Comparison of ENCODE assay signal across 13 mouse cellular contexts in genomic region chr11:21241351-21241750, GRCm38 (mm10). TPM values are rescaled to one million over a fixed set of nuclear protein-coding genes. Genes with fewer than 3 reads are reported as not detected.
DNase-seq lines count a peak whose midpoint lies in the region; ATAC-seq and TF ChIP-seq lines count a peak whose summit lies in the region.
"Had no signal": no experiment of that assay in that cellular context is flagged by ENCODE, and none has a peak within 500 bp of the region (broad histone marks: within the 10 kb centered on the region; RNA-seq: fewer than 3 reads in every experiment).

No protein-coding gene starts in this region.

- 56% methylated on average over 1 of the region's 1 CpGs for WGBS in heart, embryonic 14.5 days
- WGBS in heart, adult 2 months = 24% methylated on average over 1 of the region's 1 CpGs
- WGBS in liver, adult 2 months = 31% methylated on average over 1 of the region's 1 CpGs
- 70% methylated on average over 1 of the region's 1 CpGs for WGBS in liver, embryonic 11.5 days

- no peak for TF ChIP-seq EP300 in heart, adult 2 months (IDR thresholded peaks at IDR 0.05; ENCODE audit: insufficient read depth, low read depth, low read length)

- peaks cover 0 to 20% of the 10 kb centered on the region in 2 experiments; a peak in 3 of 4 replicates for H3K4me1 ChIP-seq in heart, embryonic 14.5 days (ENCODE audit: control insufficient read depth in 2 of 2, insufficient read depth in 2 of 2, low read length in 2 of 2)
- H3K4me1 ChIP-seq in heart, adult 2 months (ENCODE audit: control insufficient read depth, insufficient read depth, low read length) = peaks cover 5% of the 10 kb centered on the region
- peaks cover 12% of the 10 kb centered on the region for H3K4me1 ChIP-seq in liver, adult 2 months (ENCODE audit: control insufficient read depth, insufficient read depth, low read length)
- H3K4me1 ChIP-seq in liver, embryonic 11.5 days (replicated peaks; ENCODE audit: control insufficient read depth, insufficient read depth, low read length) = peaks cover 5% of the 10 kb centered on the region; the same call in 1 of the 2 replicates
- peaks cover 3% of the 10 kb centered on the region; the same call in 1 of the 2 replicates for H3K4me1 ChIP-seq in embryonic fibroblast, embryonic 13.5 days (ENCODE audit: control insufficient read depth, insufficient read depth, low read length)

- peak overlapping the region; percentile 17; the same call in 1 of the 2 replicates for H3K4me2 ChIP-seq in heart, embryonic 14.5 days (ENCODE audit: low read length)
- no peak overlapping the region; the same call in 1 of the 2 replicates for H3K4me2 ChIP-seq in liver, embryonic 11.5 days

- intact Hi-C loops in heart, adult 2 months (cut with DNase I) = no loop called here

- TF ChIP-seq POLR2A in heart, adult 2 months (IDR thresholded peaks at IDR 0.05; ENCODE audit: insufficient read depth, low read depth, low read length) = no peak
- TF ChIP-seq POLR2A in liver, adult 2 months (IDR thresholded peaks at IDR 0.05; ENCODE audit: extremely low read depth, insufficient read depth, low read length) = no peak
- no peak for TF ChIP-seq POLR2A in embryonic fibroblast, embryonic 13.5 days (IDR thresholded peaks at IDR 0.05; ENCODE audit: low read depth, low read length)

- H3K27ac ChIP-seq in heart, embryonic 14.5 days (replicated peaks in 1 of 2; ENCODE audit: control insufficient read depth in 1 of 2, insufficient read depth in 1 of 2, low read depth in 2 of 2, low read length in 2 of 2) = no peak overlapping the region
- no peak overlapping the region for H3K27ac ChIP-seq in heart, adult 2 months
- no peak overlapping the region for H3K27ac ChIP-seq in liver, adult 2 months (replicated peaks; ENCODE audit: insufficient read depth, low read depth, low read length)
- H3K27ac ChIP-seq in liver, embryonic 11.5 days (ENCODE audit: low read depth, low read length) = no peak overlapping the region
- 0 out of 2 replicates have a peak overlapping the region, but pooled peaks have one; percentile 3 for H3K27ac ChIP-seq in embryonic fibroblast, embryonic 13.5 days (ENCODE audit: insufficient read depth, low read length)
- H3K27ac ChIP-seq: embryonic facial prominence, embryonic 13.5 days had no signal

- no peaks in the 10 kb centered on the region for H3K9me3 ChIP-seq in heart, embryonic 14.5 days (ENCODE audit: control insufficient read depth, low read length)
- H3K9me3 ChIP-seq in liver, embryonic 11.5 days (ENCODE audit: control insufficient read depth, low read length) = no peaks in the 10 kb centered on the region
- H3K9me3 ChIP-seq: embryonic facial prominence, embryonic 13.5 days had no signal

- no peak overlapping the region for H3K4me3 ChIP-seq in heart, embryonic 14.5 days (ENCODE audit: control insufficient read depth in 1 of 2, insufficient read depth in 1 of 2, low read depth in 1 of 2, low read length in 2 of 2)
- H3K4me3 ChIP-seq in heart, adult 2 months = no peak overlapping the region
- no peak overlapping the region for H3K4me3 ChIP-seq in liver, adult 2 months (ENCODE audit: insufficient read depth, low read depth, low read length)
- H3K4me3 ChIP-seq in liver, embryonic 11.5 days (ENCODE audit: low read depth, low read length) = no peak overlapping the region
- H3K4me3 ChIP-seq in embryonic fibroblast, embryonic 13.5 days (ENCODE audit: insufficient read depth, low read length) = no peak overlapping the region
- H3K4me3 ChIP-seq: embryonic facial prominence, embryonic 13.5 days had no signal

- DNase-seq in heart, adult 2 months = no peak
- peak; percentile 41 for DNase-seq in liver, adult 2 months (ENCODE audit: extremely low read depth, low read depth, low spot score)
- DNase-seq in liver, embryonic 11.5 days (ENCODE audit: low spot score) = no peak
- peak; percentile 45 for DNase-seq in 416B (ENCODE audit: low read depth)
- DNase-seq in spleen, postnatal 4 days (ENCODE audit: low spot score in 2 of 2) = no peak
- DNase-seq in ovary, postnatal 14 days (ENCODE audit: low spot score) = no peak
- DNase-seq: cerebellum, postnatal 14 days; kidney, adult 8-10 months; thymus, postnatal 25 days had no signal

- no peaks in the 10 kb centered on the region; the same call in 1 of the 2 replicates for H3K79me2 ChIP-seq in heart, adult 2 months (replicated peaks; ENCODE audit: control insufficient read depth, insufficient read depth, low read length)
- H3K79me2 ChIP-seq in liver, adult 2 months (ENCODE audit: control insufficient read depth, insufficient read depth, low read length) = peaks cover 14% of the 10 kb centered on the region; the same call in 1 of the 2 replicates

- no peaks in the 10 kb centered on the region for H3K27me3 ChIP-seq in heart, embryonic 14.5 days (ENCODE audit: control insufficient read depth, insufficient read depth, low read length)
- no peaks in the 10 kb centered on the region for H3K27me3 ChIP-seq in heart, adult 2 months (ENCODE audit: control insufficient read depth, insufficient read depth, low read length)
- H3K27me3 ChIP-seq in liver, adult 2 months (ENCODE audit: control insufficient read depth, insufficient read depth, low read length) = no peaks in the 10 kb centered on the region
- H3K27me3 ChIP-seq in liver, embryonic 11.5 days (replicated peaks; ENCODE audit: control insufficient read depth, insufficient read depth, low read length) = no peaks in the 10 kb centered on the region
- H3K27me3 ChIP-seq: embryonic facial prominence, embryonic 13.5 days had no signal

- no peak for TF ChIP-seq CTCF in heart, adult 2 months (IDR thresholded peaks at IDR 0.05)
- no peak for TF ChIP-seq CTCF in liver, adult 2 months (IDR thresholded peaks at IDR 0.05; ENCODE audit: low read depth, low read length)
- no peak for TF ChIP-seq CTCF in embryonic fibroblast, embryonic 13.5 days (IDR thresholded peaks at IDR 0.05; ENCODE audit: borderline replicate concordance, insufficient read depth, low read length)

- H3K36me3 ChIP-seq in heart, embryonic 14.5 days (ENCODE audit: control insufficient read depth, insufficient read depth, low read length) = no peaks in the 10 kb centered on the region
- H3K36me3 ChIP-seq in heart, adult 2 months (ENCODE audit: control insufficient read depth, insufficient read depth, low read length) = peaks cover 13% of the 10 kb centered on the region
- H3K36me3 ChIP-seq in liver, adult 2 months (ENCODE audit: control insufficient read depth, insufficient read depth, low read length) = no peaks in the 10 kb centered on the region
- no peaks in the 10 kb centered on the region for H3K36me3 ChIP-seq in liver, embryonic 11.5 days (ENCODE audit: control insufficient read depth, insufficient read depth, low read length)

- ATAC-seq in heart, embryonic 14.5 days (ENCODE audit: insufficient number of reproducible peaks, insufficient read depth, low FRiP score, low read depth) = no peak
- ATAC-seq in liver, embryonic 11.5 days (replicated peaks; ENCODE audit: low FRiP score) = no peak
- ATAC-seq: forebrain, embryonic 16.5 days had no signal

- H3K9ac ChIP-seq in heart, embryonic 14.5 days (ENCODE audit: low read length) = no peak overlapping the region
- no peak overlapping the region; the same call in 1 of the 2 replicates for H3K9ac ChIP-seq in heart, adult 2 months (ENCODE audit: low read depth, low read length)
- H3K9ac ChIP-seq in liver, adult 2 months (ENCODE audit: low read depth, low read length) = no peak overlapping the region
- H3K9ac ChIP-seq in liver, embryonic 11.5 days (ENCODE audit: low read depth, low read length) = no peak overlapping the region
- H3K9ac ChIP-seq: embryonic facial prominence, embryonic 13.5 days had no signal

RNA-seq across cellular contexts. Expression of gene Vps54, which starts 2.3 kb away (rescaled TPM):
- polyA plus RNA-seq in heart, embryonic 14.5 days (2014; fragmentation: Nextera tagmentation; extraction: Ambion mirVana) = 12.3 and 13.2 TPM in 2 replicates
- 10 to 100 TPM; 17.8 to 18.8 TPM for total RNA-seq in heart, adult 2 months (2021)
- polyA plus RNA-seq in heart, adult 2 months (2012; rRNA removed) = 7.9 and 17.0 TPM in 2 replicates
- 37.4 and 39.7 TPM in 2 replicates for total RNA-seq in liver, adult 2 months (2014; rRNA removed)
- 5.6 TPM in 2 replicates for polyA plus RNA-seq in liver, adult 2 months (2012; rRNA removed)
- polyA plus RNA-seq in liver, embryonic 11.5 days (2014; fragmentation: Nextera tagmentation; extraction: Ambion mirVana) = 10.4 and 11.1 TPM in 2 replicates
- polyA plus RNA-seq in embryonic fibroblast, embryonic 13.5 days (2011; ENCODE audit: insufficient read length, low read depth, missing spikeins) = 25.6 and 30.7 TPM in 2 replicates

Comparison
In these comparisons a context has a peak if more than half of its experiments do, and no peak if none do; other contexts are left out.
1. DNase-seq: peak in liver, adult 2 months (single experiment) and 416B (single experiment); none in heart, adult 2 months (0 of 2), liver, embryonic 11.5 days (single experiment), spleen, postnatal 4 days (0 of 2) and ovary, postnatal 14 days (single experiment).